Mouse (Mus musculus) Patski (cell line): ENCODE results near the gene Pank4. TPM values are rescaled to one million over a fixed set of nuclear protein-coding genes. Genes with fewer than 3 reads are reported as not detected.

Experiments used
- ATAC-seq: fragments of 100-300 bp; one replicate; pipeline ENCODE4 v1.8.0; 2021
- CTCF ChIA-PET: fragments of 350-600 bp; sonication (Branson Sonifier 250); formaldehyde crosslinking; loops from one replicate; lab custom pipeline; 2022; ENCODE audit warnings: inconsistent platforms; lab: Charles Lee
- POLR2A ChIA-PET: fragments of 350-600 bp; sonication (Branson Sonifier 250); formaldehyde crosslinking; loops from one replicate; lab custom pipeline; 2022; ENCODE audit warnings: antibody characterized with exemption, inconsistent platforms; lab: Charles Lee
- DNase-seq: peaks from one replicate; pipeline ENCODE4 v3.0.0-alpha.2; 2011; ENCODE audit warnings: low read depth, low spot score
- H3K27me3 ChIP-seq: fragments of 371-371 bp; one replicate; pipeline ENCODE4 v1.5.1; 2021
- CTCF ChIP-seq: fragments of 100-300 bp; IDR thresholded peaks from one replicate; pipeline ENCODE4 v1.5.1; 2021
- in situ Hi-C: fragments of 300-500 bp; cut with MboI; formaldehyde crosslinking; loops from 3 replicates; pipeline ENCODE4 v1.11.1; 2018; ENCODE audit warnings: low pct_unique_long_range_greater_than_20kb, mixed read lengths
- polyA plus RNA-seq: library from polyadenylated mRNA; unstranded; gene quantifications from one replicate; pipeline ENCODE4 v1.2.3, GENCODE M21; 2021

Pank4 gene
- polyA plus RNA-seq, 1 experiment from 2014 or later: 29.1 TPM

GRCm38 (mm10) chr4:154942632-154943322 is 21.1 kb upstream of the Pank4 start:
- no peak for TF ChIP-seq CTCF
- ChIA-PET POLR2A (no interaction called here), CTCF (interaction anchor here (1.3 to 2.4 kb wide), 2 partner anchors 66 to 123 kb away, joined by 3 to 6 read pairs; no protein-coding TSS in a partner anchor)
- in situ Hi-C loops: loop anchor here (5.0 kb wide), 1 partner anchor 65 kb away; no protein-coding TSS in a partner anchor
- H3K27me3 ChIP-seq: peaks cover 3% of the 10 kb centered on the region
- no peak for ATAC-seq
- DNase-seq: no peak

GRCm38 (mm10) chr4:154943323-154944039 is 20.4 kb upstream of the Pank4 start:
- ChIA-PET POLR2A (no interaction called here), CTCF (interaction anchor here (1.3 to 2.4 kb wide), 2 partner anchors 67 to 123 kb away, joined by 3 to 6 read pairs; no protein-coding TSS in a partner anchor)
- in situ Hi-C loops: loop anchor here (5.0 kb wide), 1 partner anchor 66 kb away; no protein-coding TSS in a partner anchor
- ATAC-seq: no peak
- peaks cover 7% of the 10 kb centered on the region for H3K27me3 ChIP-seq
- no peak for DNase-seq
- TF ChIP-seq CTCF: no peak

GRCm38 (mm10) chr4:154944121-154944590 is 19.8 kb upstream of the Pank4 start:
- H3K27me3 ChIP-seq: peaks cover 13% of the 10 kb centered on the region
- in situ Hi-C loops: loop anchor here (5.0 kb wide), 1 partner anchor 67 kb away; no protein-coding TSS in a partner anchor
- peak; percentile 93 for ATAC-seq
- peak; percentile 92 for TF ChIP-seq CTCF
- POLR2A ChIA-PET: no interaction called here
- CTCF ChIA-PET: interaction anchor here (2.4 kb wide), 1 partner anchor 122 kb away, joined by 6 read pairs; no protein-coding TSS in a partner anchor
- peak; percentile 51 for DNase-seq

GRCm38 (mm10) chr4:154946319-154946718 is 17.6 kb upstream of the Pank4 start:
- POLR2A ChIA-PET: no interaction called here

GRCm38 (mm10) chr4:154948066-154948939 is 15.6 kb upstream of the Pank4 start:
- POLR2A ChIA-PET: no interaction called here
- DNase-seq (no peak), ATAC-seq (no peak)
- in situ Hi-C loops: no loop called here
- TF ChIP-seq CTCF: no peak
- H3K27me3 ChIP-seq: peaks cover 27% of the 10 kb centered on the region
- CTCF ChIA-PET: interaction anchor here (1.2 kb wide), 1 partner anchor 71 kb away, joined by 5 read pairs; no protein-coding TSS in a partner anchor

More at GRCm38 (mm10) chr4:154946319-154946718, 17.6 kb upstream of the Pank4 start:
- in situ Hi-C loops: no loop called here
- CTCF ChIA-PET: no interaction called here
- peak; percentile 58 for ATAC-seq
- peaks cover 23% of the 10 kb centered on the region for H3K27me3 ChIP-seq
- TF ChIP-seq CTCF: no peak
- no peak for DNase-seq

- ChIA-PET CTCF (interaction anchor here (1.2 kb wide), 1 partner anchor 72 kb away, joined by 5 read pairs; no protein-coding TSS in a partner anchor), POLR2A (no interaction called here)
- ATAC-seq: no peak
- TF ChIP-seq CTCF: no peak
- no peak for DNase-seq
- in situ Hi-C loops: no loop called here
- peaks cover 27% of the 10 kb centered on the region for H3K27me3 ChIP-seq
Observed at GRCm38 (mm10) chr4:154948940-154949588, 14.9 kb upstream of the Pank4 start.

GRCm38 (mm10) chr4:154949589-154949982 is 14.3 kb upstream of the Pank4 start:
- ChIA-PET POLR2A (no interaction called here), CTCF (interaction anchor here (1.2 kb wide), 1 partner anchor 72 kb away, joined by 5 read pairs; no protein-coding TSS in a partner anchor)
- in situ Hi-C loops: no loop called here
- DNase-seq (no peak), ATAC-seq (no peak)
- H3K27me3 ChIP-seq: peaks cover 27% of the 10 kb centered on the region
- no peak for TF ChIP-seq CTCF

- no peak for DNase-seq
- POLR2A ChIA-PET: no interaction called here
Observed at GRCm38 (mm10) chr4:154952461-154953241, 11.3 kb upstream of the Pank4 start.

GRCm38 (mm10) chr4:154956604-154957003 is 7.3 kb upstream of the Pank4 start:
- CTCF ChIA-PET: no interaction called here
- POLR2A ChIA-PET: no interaction called here
- peaks cover 37% of the 10 kb centered on the region for H3K27me3 ChIP-seq
- DNase-seq: no peak
- TF ChIP-seq CTCF: no peak
- in situ Hi-C loops: no loop called here
- no peak for ATAC-seq

More at GRCm38 (mm10) chr4:154952461-154953241, 11.3 kb upstream of the Pank4 start:
- in situ Hi-C loops: no loop called here
- TF ChIP-seq CTCF: no peak
- CTCF ChIA-PET: interaction anchor here (0.9 kb wide), 1 partner anchor 12 kb away, joined by 3 read pairs; no protein-coding TSS in a partner anchor
- peaks cover 28% of the 10 kb centered on the region for H3K27me3 ChIP-seq
- ATAC-seq: no peak
